Mouse (Mus musculus) erythroblast, embryonic 14.5 days (primary cell): Measurements from ENCODE around the gene H1foo.

Source experiments
- GATA1 ChIP-seq: IDR thresholded peaks from 2 replicates; pipeline ENCODE4 v1.6.1; 2012; ENCODE audit warnings: low read length, inconsistent platforms, mixed read lengths
- TAL1 ChIP-seq: IDR thresholded peaks from 3 replicates; pipeline ENCODE4 v1.6.1; 2012; ENCODE audit warnings: low read length, inconsistent platforms, mixed read lengths

DNA sequence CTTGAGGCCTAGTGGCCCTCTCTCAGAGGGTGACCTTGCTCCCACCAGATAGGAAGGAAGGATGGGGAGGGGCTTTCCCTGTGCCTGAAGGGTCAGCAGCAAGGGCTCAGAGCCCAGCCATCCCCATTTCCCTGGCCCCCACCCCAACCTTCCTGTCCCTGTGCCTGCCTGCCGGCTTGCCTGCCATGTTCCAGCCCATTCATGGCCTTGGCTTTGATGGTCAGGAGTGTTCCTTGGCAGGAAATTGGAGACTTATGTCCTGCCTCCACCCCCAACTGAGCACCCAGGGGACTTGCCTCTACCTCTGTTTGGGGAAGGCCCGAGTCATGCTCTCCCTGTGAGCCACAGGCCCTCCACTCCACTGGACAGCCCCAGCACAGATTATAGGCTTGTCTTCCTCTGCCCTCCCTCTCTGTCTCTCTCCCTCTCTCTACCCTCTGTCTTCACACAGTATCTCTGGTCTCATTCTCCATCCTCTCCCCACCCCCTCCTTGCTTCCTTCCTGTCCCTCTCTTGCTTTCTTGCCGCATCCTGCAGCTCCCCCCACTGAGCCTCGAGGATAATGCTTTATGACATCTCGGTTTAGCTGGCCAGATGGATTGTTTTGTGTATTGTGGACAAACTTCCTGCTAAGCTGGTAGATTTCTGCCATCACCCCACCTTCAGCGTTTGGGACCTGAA, 51.6 kb downstream of the H1foo start:
- no peak for TF ChIP-seq TAL1
- TF ChIP-seq GATA1, result no peak
